ENCODE assay signal across 16 mouse cellular contexts in genomic region chr12:41027485-41027884, GRCm38 (mm10). TPM values are rescaled to one million over a fixed set of nuclear protein-coding genes. Genes with fewer than 3 reads are reported as not detected.
"Had no signal": no experiment of that assay in that cellular context is flagged by ENCODE, and none has a peak within 500 bp of the region (broad histone marks: within the 10 kb centered on the region; RNA-seq: fewer than 3 reads in every experiment).

No protein-coding gene starts in this region.

- DNase-seq: liver, embryonic 13.5 days; liver, postnatal 0 days; lung, adult 2 months; lung, postnatal 14 days; lung, postnatal 36 days; retina, postnatal 1 day; right cerebral cortex, adult 18-20 months; right cerebral cortex, postnatal 25 days; right cerebral cortex, postnatal 4 days; thymus, adult 2 months; thymus, postnatal 25 days; thymus, postnatal 4 days had no signal

- ATAC-seq: liver, postnatal 0 days; lung, postnatal 0 days; midbrain, embryonic 13.5 days; midbrain, embryonic 15.5 days had no signal

RNA-seq across cellular contexts. Expression of gene Immp2l, which starts 3.6 kb away (rescaled TPM):
- total RNA-seq: monocyte, adult 5-6 weeks had no signal
